Mouse (Mus musculus): Measurements from ENCODE around the gene A1bg. TPM values are rescaled to one million over a fixed set of nuclear protein-coding genes. Genes with fewer than 3 reads are reported as not detected.

A1bg gene
- polyA plus RNA-seq, 1 experiment from 2014 or later: not detected

Other genes starting within 250 kb of the A1bg start
- 7.0 and 7.1 TPM in 2 replicates for gene Fam84b, start 69.2 kb downstream of the A1bg start, polyA plus RNA-seq (2014; fragmentation: Nextera tagmentation; extraction: Ambion mirVana)

All from limb, embryonic 11.5 days (tissue).